In the genomic region with DNA sequence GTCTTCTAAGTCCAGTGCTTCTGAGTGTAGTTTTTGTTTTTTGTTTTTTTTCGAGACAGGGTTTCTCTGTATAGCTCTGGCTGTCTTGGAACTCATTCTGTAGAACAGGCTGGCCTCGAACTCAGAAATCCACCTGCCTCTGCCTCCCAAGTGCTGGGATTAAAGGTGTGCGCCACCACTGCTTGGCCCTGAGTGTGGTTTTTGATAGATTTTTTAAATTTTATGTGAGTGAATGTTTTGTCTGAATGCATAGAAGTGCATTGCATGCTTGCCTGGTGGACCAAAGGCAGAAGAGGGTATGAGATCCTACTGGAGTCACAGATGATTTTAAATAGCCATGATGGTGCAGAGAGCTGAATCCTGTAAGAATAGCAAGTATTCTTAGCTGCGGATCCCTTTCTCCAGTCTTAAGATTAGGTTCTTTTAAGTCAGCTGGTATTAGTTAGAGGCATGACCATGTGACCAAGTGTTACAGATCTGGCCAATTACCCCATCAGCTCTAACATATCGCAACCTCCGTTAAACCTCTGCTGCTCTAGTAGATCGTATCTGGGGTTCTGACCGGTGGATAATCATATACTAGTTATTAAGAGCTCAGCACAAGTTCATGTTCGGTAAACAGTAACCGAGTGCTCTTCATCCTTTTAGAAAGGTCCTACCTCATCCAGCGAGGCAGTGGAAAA, we compare ENCODE assay signal across 8 mouse cellular contexts. TPM values are rescaled to one million over a fixed set of nuclear protein-coding genes. Genes with fewer than 3 reads are reported as not detected.
DNase-seq lines count a peak whose midpoint lies in the region; ATAC-seq and TF ChIP-seq lines count a peak whose summit lies in the region.

No protein-coding gene starts in this region.

- peaks cover 32% of the 10 kb centered on the region for H3K4me1 ChIP-seq in heart, embryonic 10.5 days
- peaks cover 69% of the 10 kb centered on the region for H3K4me1 ChIP-seq in G1E (ENCODE audit: insufficient read depth, low read depth, low read length)
- peaks cover 25% of the 10 kb centered on the region for H3K4me1 ChIP-seq in forebrain, embryonic 15.5 days
- peaks cover 48% of the 10 kb centered on the region for H3K4me1 ChIP-seq in liver, postnatal 0 days (ENCODE audit: insufficient read depth)

- no peak for TF ChIP-seq CTCF in G1E (IDR thresholded peaks at IDR 0.05; ENCODE audit: low read depth, low read length)
- TF ChIP-seq CTCF in liver, postnatal 0 days (IDR thresholded peaks at IDR 0.05; ENCODE audit: low read depth): no peak

- H3K9ac ChIP-seq in forebrain, embryonic 15.5 days (replicated peaks): peak overlapping the region; percentile 83
- peak overlapping the region; percentile 71 for H3K9ac ChIP-seq in liver, postnatal 0 days (replicated peaks)

- no peaks in the 10 kb centered on the region for H3K27me3 ChIP-seq in heart, embryonic 10.5 days (ENCODE audit: insufficient read depth, poor library complexity, severe bottlenecking)
- no peaks in the 10 kb centered on the region for H3K27me3 ChIP-seq in G1E (ENCODE audit: insufficient read depth, low read length)
- H3K27me3 ChIP-seq in forebrain, embryonic 15.5 days: no peaks in the 10 kb centered on the region
- H3K27me3 ChIP-seq in liver, postnatal 0 days (ENCODE audit: insufficient read depth, low read length): no peaks in the 10 kb centered on the region

- no peaks in the 10 kb centered on the region for H3K36me3 ChIP-seq in heart, embryonic 10.5 days
- peaks cover 5% of the 10 kb centered on the region for H3K36me3 ChIP-seq in G1E (replicated peaks)
- H3K36me3 ChIP-seq in forebrain, embryonic 15.5 days: no peaks in the 10 kb centered on the region
- H3K36me3 ChIP-seq in liver, postnatal 0 days (replicated peaks; ENCODE audit: insufficient read depth, low read length): no peaks in the 10 kb centered on the region

- no peak for ATAC-seq in G1E (ENCODE audit: extremely low read depth, insufficient number of reproducible peaks, low FRiP score, poor library complexity, severe bottlenecking)
- no peak; the same call in 1 of the 2 replicates for ATAC-seq in forebrain, embryonic 15.5 days (replicated peaks)
- no peak for ATAC-seq in liver, postnatal 0 days

- H3K4me3 ChIP-seq in heart, embryonic 10.5 days: peak overlapping the region; percentile 66
- H3K4me3 ChIP-seq in G1E (ENCODE audit: low read depth, low read length): peak overlapping the region; percentile 72
- peak overlapping the region; percentile 93 for H3K4me3 ChIP-seq in forebrain, embryonic 15.5 days
- peak overlapping the region; percentile 73 for H3K4me3 ChIP-seq in liver, postnatal 0 days (ENCODE audit: low read depth, low read length)

- no peak for DNase-seq in heart, embryonic 10.5 days (ENCODE audit: low spot score)
- no peak for DNase-seq in heart, adult 18-20 months
- no peak for DNase-seq in G1E (ENCODE audit: low spot score)
- no peak for DNase-seq in liver, postnatal 0 days
- no peak for DNase-seq in thymus, postnatal 4 days
- DNase-seq in right cerebral cortex, postnatal 10 days (ENCODE audit: low spot score in 2 of 2): no peak
- DNase-seq in right cerebral cortex, adult 2 months (ENCODE audit: low spot score in 2 of 2): no peak

- TF ChIP-seq EP300 in liver, postnatal 0 days (IDR thresholded peaks at IDR 0.05; ENCODE audit: low read depth): no peak

- H3K9me3 ChIP-seq in heart, embryonic 10.5 days: no peaks in the 10 kb centered on the region
- H3K9me3 ChIP-seq in G1E (replicated peaks): no peaks in the 10 kb centered on the region
- no peaks in the 10 kb centered on the region for H3K9me3 ChIP-seq in forebrain, embryonic 15.5 days
- H3K9me3 ChIP-seq in liver, postnatal 0 days (ENCODE audit: low read length): no peaks in the 10 kb centered on the region

- 20% methylated on average over 11 of the region's 11 CpGs for WGBS in heart, embryonic 10.5 days
- WGBS in forebrain, embryonic 15.5 days: 20% methylated on average over 11 of the region's 11 CpGs
- 20% methylated on average over 11 of the region's 11 CpGs for WGBS in liver, postnatal 0 days (ENCODE audit: insufficient replicate concordance)

- peak overlapping the region; percentile 62 for H3K4me2 ChIP-seq in forebrain, embryonic 15.5 days (replicated peaks)
- H3K4me2 ChIP-seq in liver, postnatal 0 days (ENCODE audit: low read depth, low read length): peak overlapping the region; percentile 95

- H3K27ac ChIP-seq in heart, embryonic 10.5 days: peak overlapping the region; percentile 92
- H3K27ac ChIP-seq in forebrain, embryonic 15.5 days (replicated peaks): peak overlapping the region; percentile 97
- peak overlapping the region; percentile 98 for H3K27ac ChIP-seq in liver, postnatal 0 days (ENCODE audit: low read depth)

RNA-seq across cellular contexts. Expression of a gene that starts 0.9 kb away (rescaled TPM):
- 41.1 and 46.9 TPM in 2 replicates for polyA plus RNA-seq in heart, embryonic 10.5 days (2016; fragmentation: Nextera tagmentation; extraction: Ambion mirVana)
- total RNA-seq in heart, adult 18-20 months (2021): 10 to 100 TPM; 67.1 TPM
- total RNA-seq in G1E (2014; fragmentation: Nextera tagmentation): 18.2 and 20.0 TPM in 2 replicates
- 26.1 and 28.9 TPM in 2 replicates for total RNA-seq in G1E (2017)
- 34.8 and 36.9 TPM in 2 replicates for polyA plus RNA-seq in G1E (2012)
- 30.2 and 30.3 TPM in 2 replicates for polyA plus RNA-seq in forebrain, embryonic 15.5 days (2015; fragmentation: Nextera tagmentation; extraction: Ambion mirVana)
- 56.3 and 58.2 TPM in 2 replicates for polyA plus RNA-seq in liver, postnatal 0 days (2015; fragmentation: Nextera tagmentation; extraction: Ambion mirVana)

RNA-seq across cellular contexts. Expression of a gene that starts 35.0 kb away (rescaled TPM):
- not detected in 2 replicates for polyA plus RNA-seq in heart, embryonic 10.5 days (2016; fragmentation: Nextera tagmentation; extraction: Ambion mirVana)
- total RNA-seq in heart, adult 18-20 months (2021): under 1 TPM; 0.41 to 0.69 TPM
- not detected in 2 replicates for total RNA-seq in G1E (2014; fragmentation: Nextera tagmentation)
- 0.35 and 0.55 TPM in 2 replicates for total RNA-seq in G1E (2017)
- not detected in 2 replicates for polyA plus RNA-seq in G1E (2012)
- not detected in 2 replicates for polyA plus RNA-seq in forebrain, embryonic 15.5 days (2015; fragmentation: Nextera tagmentation; extraction: Ambion mirVana)
- 0.05 and 0.07 TPM in 2 replicates for polyA plus RNA-seq in liver, postnatal 0 days (2015; fragmentation: Nextera tagmentation; extraction: Ambion mirVana)

RNA-seq across cellular contexts. Expression of a gene that starts 40.0 kb away (rescaled TPM):
- 32.8 and 34.6 TPM in 2 replicates for polyA plus RNA-seq in heart, embryonic 10.5 days (2016; fragmentation: Nextera tagmentation; extraction: Ambion mirVana)
- 10 to 100 TPM; 27.6 to 32.6 TPM for total RNA-seq in heart, adult 18-20 months (2021)
- total RNA-seq in G1E (2014; fragmentation: Nextera tagmentation): 143 and 160 TPM in 2 replicates
- total RNA-seq in G1E (2017): 72.7 and 78.2 TPM in 2 replicates
- 6.5 and 13.3 TPM in 2 replicates for polyA plus RNA-seq in G1E (2012)
- polyA plus RNA-seq in forebrain, embryonic 15.5 days (2015; fragmentation: Nextera tagmentation; extraction: Ambion mirVana): 54.7 and 55.1 TPM in 2 replicates
- polyA plus RNA-seq in liver, postnatal 0 days (2015; fragmentation: Nextera tagmentation; extraction: Ambion mirVana): 8.6 and 8.8 TPM in 2 replicates

RNA-seq across cellular contexts. Expression of a gene that starts 42.0 kb away (rescaled TPM):
- not detected in 2 replicates for polyA plus RNA-seq in heart, embryonic 10.5 days (2016; fragmentation: Nextera tagmentation; extraction: Ambion mirVana)
- not detected for total RNA-seq in heart, adult 18-20 months (2021)
- total RNA-seq in G1E (2014; fragmentation: Nextera tagmentation) (0.44 TPM in 1 of 2 replicates, not detected in the other), G1E (2017) (0.11 and 0.12 TPM in 2 replicates)
- polyA plus RNA-seq in G1E (2012): not detected in 2 replicates
- not detected in 2 replicates for polyA plus RNA-seq in forebrain, embryonic 15.5 days (2015; fragmentation: Nextera tagmentation; extraction: Ambion mirVana)
- not detected in 2 replicates for polyA plus RNA-seq in liver, postnatal 0 days (2015; fragmentation: Nextera tagmentation; extraction: Ambion mirVana)

RNA-seq across cellular contexts. Expression of a gene that starts 56.1 kb away (rescaled TPM):
- polyA plus RNA-seq in heart, embryonic 10.5 days (2016; fragmentation: Nextera tagmentation; extraction: Ambion mirVana): 0.11 and 0.23 TPM in 2 replicates
- total RNA-seq in heart, adult 18-20 months (2021): 10 to 100 TPM; 22.3 to 25.3 TPM
- total RNA-seq in G1E (2014; fragmentation: Nextera tagmentation): not detected in 2 replicates
- 0.17 and 0.22 TPM in 2 replicates for total RNA-seq in G1E (2017)
- polyA plus RNA-seq in G1E (2012): not detected in 2 replicates
- polyA plus RNA-seq in forebrain, embryonic 15.5 days (2015; fragmentation: Nextera tagmentation; extraction: Ambion mirVana): 0.09 TPM in 1 of 2 replicates, not detected in the other
- polyA plus RNA-seq in liver, postnatal 0 days (2015; fragmentation: Nextera tagmentation; extraction: Ambion mirVana): 1.6 and 1.9 TPM in 2 replicates
